Mouse (Mus musculus) erythroblast, embryonic 14.5 days (primary cell): ENCODE measurements around the gene Prkn. TPM values are rescaled to one million over a fixed set of nuclear protein-coding genes. Genes with fewer than 3 reads are reported as not detected.

Experiments
- H3K27me3 ChIP-seq: 2 replicates; pipeline ENCODE4 v1.6.1; 2012; ENCODE audit warnings: inconsistent platforms; ENCODE audit not compliant: control insufficient read depth
- H3K36me3 ChIP-seq: 2 replicates; pipeline ENCODE4 v1.6.1; 2012; ENCODE audit warnings: mild to moderate bottlenecking, inconsistent platforms; ENCODE audit not compliant: control insufficient read depth
- H3K4me1 ChIP-seq: 2 replicates; pipeline ENCODE4 v1.6.1; 2012; ENCODE audit warnings: inconsistent platforms; ENCODE audit not compliant: control insufficient read depth
- H3K4me3 ChIP-seq: replicated peaks from 2 replicates; pipeline ENCODE3; 2012; ENCODE audit warnings: moderate library complexity, mild to moderate bottlenecking, inconsistent platforms
- H3K9me3 ChIP-seq: 2 replicates; pipeline ENCODE4 v1.6.1; 2012; ENCODE audit warnings: low read length, inconsistent platforms, mixed read lengths; ENCODE audit not compliant: control insufficient read depth
- GATA1 ChIP-seq: IDR thresholded peaks from 2 replicates; pipeline ENCODE4 v1.6.1; 2012; ENCODE audit warnings: low read length, inconsistent platforms, mixed read lengths
- TAL1 ChIP-seq: IDR thresholded peaks from 3 replicates; pipeline ENCODE4 v1.6.1; 2012; ENCODE audit warnings: low read length, inconsistent platforms, mixed read lengths
- polyA plus RNA-seq: library from polyadenylated mRNA; stranded (reverse); fragments of >175 nt; gene quantifications from 2 replicates; pipeline ENCODE4 v1.2.3, GENCODE M21; 2012

The Prkn gene
- polyA plus RNA-seq, 1 experiment: not detected

GRCm38 (mm10) chr17:11972550-11972949 is 1132.4 kb downstream of the Prkn start:
- no peaks in the 10 kb centered on the region for H3K9me3 ChIP-seq
- TF ChIP-seq TAL1 (no peak), GATA1 (no peak)
- H3K36me3 ChIP-seq: no peaks in the 10 kb centered on the region
- no peak overlapping the region for H3K4me3 ChIP-seq
- no peaks in the 10 kb centered on the region; the same call in 1 of the 2 replicates for H3K27me3 ChIP-seq
- no peaks in the 10 kb centered on the region for H3K4me1 ChIP-seq

DNA sequence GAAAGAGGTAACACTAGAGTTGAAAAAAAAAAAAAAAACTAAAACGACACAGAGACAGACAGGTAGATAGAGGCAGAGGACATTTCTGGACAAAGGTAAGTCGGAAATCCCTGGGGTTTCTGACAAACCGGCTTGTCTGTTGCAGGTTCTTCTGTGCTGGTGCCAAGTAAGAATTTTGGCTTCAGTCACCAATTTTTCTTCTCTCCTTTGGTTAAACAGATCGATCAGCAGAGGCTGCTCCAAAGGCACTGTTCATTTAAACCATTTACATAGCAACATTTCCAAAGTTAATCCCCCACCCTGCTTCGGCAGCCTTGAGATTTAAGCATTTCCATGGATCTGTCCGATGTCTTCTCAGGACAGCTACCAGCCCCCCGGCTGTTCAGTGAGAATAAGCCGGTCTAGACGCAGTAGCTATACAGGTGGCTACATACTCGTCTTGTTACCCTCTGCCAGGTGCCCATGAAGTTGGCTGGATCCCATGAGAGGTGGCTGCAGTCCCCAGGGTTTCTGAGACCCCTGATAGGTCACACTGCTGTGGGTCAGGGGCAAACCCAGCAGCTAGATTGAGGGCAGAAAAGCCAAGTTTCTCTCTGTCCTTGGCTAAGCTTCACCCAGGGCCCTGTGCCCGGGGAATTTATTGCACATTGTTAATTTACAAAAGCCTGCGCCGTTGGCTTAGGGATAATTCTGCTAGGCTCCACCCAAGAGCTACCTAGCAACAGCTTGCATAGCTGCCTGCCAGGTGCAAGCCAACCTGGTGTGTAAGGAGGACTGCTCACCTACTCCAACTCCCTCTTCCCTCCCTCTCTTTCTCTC is 1133.0 kb downstream of the Prkn start:
- Histone ChIP-seq H3K27me3 (peaks cover under 1% of the 10 kb centered on the region), H3K9me3 (no peaks in the 10 kb centered on the region), H3K36me3 (no peaks in the 10 kb centered on the region), H3K4me3 (no peak overlapping the region), H3K4me1 (no peaks in the 10 kb centered on the region)
- TF ChIP-seq GATA1 (no peak), TAL1 (no peak)

DNA sequence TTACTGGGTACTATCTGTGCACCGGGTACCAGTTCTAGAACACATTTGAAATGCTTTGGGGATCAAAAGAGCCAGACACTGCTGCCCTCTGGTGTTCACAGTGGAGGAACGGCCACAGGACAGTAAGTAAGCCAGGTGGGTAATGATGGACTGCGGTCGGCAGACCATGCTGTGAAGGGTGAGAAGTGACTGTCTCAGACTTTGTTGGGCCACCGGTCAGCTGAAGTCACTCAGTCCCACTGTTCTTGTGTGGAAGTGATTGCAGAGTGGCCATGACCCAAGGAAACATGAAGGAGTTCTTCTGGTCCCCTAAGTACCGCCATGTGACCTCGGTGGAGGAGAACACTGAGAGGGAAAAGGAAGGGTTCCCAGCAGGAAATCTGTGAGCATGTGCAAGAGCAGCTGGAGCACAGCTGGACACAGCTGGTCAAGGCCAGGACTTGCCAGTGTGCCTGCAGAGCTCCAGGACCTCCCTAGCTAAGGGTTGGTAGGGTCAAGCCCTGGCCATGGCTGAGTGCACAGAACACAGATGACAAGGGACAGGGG is 1135.0 kb downstream of the Prkn start:
- no peaks in the 10 kb centered on the region for H3K9me3 ChIP-seq
- H3K4me3 ChIP-seq: no peak overlapping the region
- peaks cover 6% of the 10 kb centered on the region for H3K27me3 ChIP-seq
- no peaks in the 10 kb centered on the region for H3K4me1 ChIP-seq
- TF ChIP-seq TAL1: no peak
- TF ChIP-seq GATA1: no peak
- no peaks in the 10 kb centered on the region for H3K36me3 ChIP-seq

DNA sequence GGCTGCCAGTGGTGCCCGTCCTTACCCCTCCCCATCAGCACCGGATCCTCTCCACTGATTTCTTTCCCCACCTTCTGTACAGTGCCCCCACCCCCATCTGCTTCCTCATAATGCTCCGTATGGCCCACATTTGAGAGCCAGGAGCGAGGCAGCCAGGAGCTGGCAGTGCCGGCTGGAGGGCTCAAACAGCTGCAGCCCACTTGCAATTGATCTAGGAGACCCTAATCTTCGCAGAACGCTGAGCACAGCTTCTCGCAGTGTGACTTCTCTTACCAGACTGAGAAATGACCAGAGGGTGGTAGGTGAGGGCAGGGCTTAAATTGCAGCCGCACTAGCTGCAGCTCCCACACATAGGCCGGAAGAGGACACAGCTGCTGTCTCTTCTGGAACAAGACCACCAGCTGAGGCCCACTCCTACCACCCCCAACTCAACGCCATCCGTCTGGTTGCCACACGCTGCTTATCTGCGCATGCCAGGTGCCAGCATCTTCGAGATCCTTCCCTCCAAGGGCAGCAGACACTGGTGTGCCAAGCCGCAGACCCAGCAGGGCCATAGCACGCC is 1138.2 kb downstream of the Prkn start:
- Histone ChIP-seq H3K4me3 (no peak overlapping the region), H3K27me3 (peaks cover 6% of the 10 kb centered on the region)
- no peak for TF ChIP-seq TAL1
- TF ChIP-seq GATA1: no peak

DNA sequence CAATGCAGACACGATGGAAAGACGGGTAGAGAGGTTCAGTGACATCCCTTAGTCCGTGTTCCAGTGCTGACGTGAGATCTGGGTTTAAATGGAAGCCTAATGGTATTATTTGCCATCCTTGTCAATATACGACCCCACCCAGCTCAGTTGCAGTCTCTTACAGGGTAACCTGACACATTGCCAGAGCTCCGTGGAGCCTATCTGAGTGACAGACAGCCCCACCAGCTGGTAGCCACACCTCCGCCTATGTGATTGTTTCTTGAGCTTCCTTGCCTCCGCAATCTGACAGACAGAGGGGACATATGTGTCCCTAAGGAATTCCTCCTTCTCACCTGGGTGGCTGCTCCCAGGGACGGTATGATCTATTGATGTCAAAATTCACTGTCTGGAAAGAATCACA is 1141.5 kb downstream of the Prkn start:
- H3K27me3 ChIP-seq: peaks cover 6% of the 10 kb centered on the region
- H3K4me1 ChIP-seq: no peaks in the 10 kb centered on the region
- no peak overlapping the region for H3K4me3 ChIP-seq
- no peak for TF ChIP-seq TAL1
- no peak for TF ChIP-seq GATA1
- H3K36me3 ChIP-seq: no peaks in the 10 kb centered on the region
- no peaks in the 10 kb centered on the region for H3K9me3 ChIP-seq

More for the DNA sequence above, 1138.2 kb downstream of the Prkn start:
- Histone ChIP-seq H3K36me3 (no peaks in the 10 kb centered on the region), H3K4me1 (no peaks in the 10 kb centered on the region), H3K9me3 (no peaks in the 10 kb centered on the region)

DNA sequence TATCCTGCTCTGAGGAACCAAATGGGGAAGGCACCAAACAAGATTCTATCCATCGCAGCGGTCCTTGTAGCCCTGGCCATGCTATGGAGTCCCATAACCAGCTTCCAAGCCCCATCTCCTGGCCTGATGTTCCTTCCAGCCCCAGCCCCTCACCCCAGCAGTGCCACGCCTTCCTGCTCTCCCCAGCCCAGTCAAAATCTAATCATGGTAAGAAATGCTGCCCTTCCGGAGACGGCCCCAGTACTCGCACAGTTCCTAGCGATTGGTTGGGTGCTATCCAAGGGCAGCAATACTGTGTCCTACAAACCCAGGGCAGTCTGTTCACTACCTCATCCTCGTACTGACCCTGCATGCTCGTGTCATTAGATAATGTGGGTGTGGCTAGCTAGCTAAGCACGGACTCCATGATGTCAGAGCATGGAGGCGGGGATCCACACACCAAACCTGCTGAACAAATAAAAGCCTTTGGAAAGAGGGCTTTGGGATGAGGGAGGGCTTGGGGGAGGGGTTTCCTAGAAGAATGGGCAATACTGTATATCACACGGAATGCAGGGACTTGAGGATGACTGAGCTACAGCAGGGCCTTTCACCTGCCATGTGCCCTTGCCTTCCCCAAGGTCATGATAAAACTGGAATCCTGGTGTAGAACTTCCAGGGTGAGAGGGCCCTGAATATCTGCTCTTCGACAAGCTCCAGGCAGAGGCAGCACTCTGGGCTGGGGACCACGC is 1148.1 kb downstream of the Prkn start:
- H3K36me3 ChIP-seq: no peaks in the 10 kb centered on the region
- no peak overlapping the region for H3K4me3 ChIP-seq
- no peak for TF ChIP-seq GATA1
- no peak for TF ChIP-seq TAL1
- H3K9me3 ChIP-seq: no peaks in the 10 kb centered on the region
- H3K4me1 ChIP-seq: no peaks in the 10 kb centered on the region; the same call in 1 of the 2 replicates
- peaks cover 6% of the 10 kb centered on the region for H3K27me3 ChIP-seq

- no peak for TF ChIP-seq TAL1
- no peaks in the 10 kb centered on the region; the same call in 1 of the 2 replicates for H3K4me1 ChIP-seq
- peaks cover 6% of the 10 kb centered on the region for H3K27me3 ChIP-seq
- no peaks in the 10 kb centered on the region for H3K9me3 ChIP-seq
- H3K4me3 ChIP-seq: no peak overlapping the region
- no peaks in the 10 kb centered on the region for H3K36me3 ChIP-seq
These were observed 1149.1 kb downstream of the Prkn start for GRCm38 (mm10) chr17:11989296-11989695.

GRCm38 (mm10) chr17:11990386-11991087 is 1150.4 kb downstream of the Prkn start:
- Histone ChIP-seq H3K4me1 (peaks cover 2% of the 10 kb centered on the region; the same call in 1 of the 2 replicates), H3K4me3 (no peak overlapping the region), H3K36me3 (no peaks in the 10 kb centered on the region), H3K27me3 (peaks cover 6% of the 10 kb centered on the region), H3K9me3 (no peaks in the 10 kb centered on the region)
- no peak for TF ChIP-seq TAL1
- no peak for TF ChIP-seq GATA1
